Mouse (Mus musculus): ENCODE data around the gene Tle6. TPM values are rescaled to one million over a fixed set of nuclear protein-coding genes. Genes with fewer than 3 reads are reported as not detected.

Gene Tle6
- polyA plus RNA-seq, 1 experiment from 2014 or later, result 7.3 TPM

DNA sequence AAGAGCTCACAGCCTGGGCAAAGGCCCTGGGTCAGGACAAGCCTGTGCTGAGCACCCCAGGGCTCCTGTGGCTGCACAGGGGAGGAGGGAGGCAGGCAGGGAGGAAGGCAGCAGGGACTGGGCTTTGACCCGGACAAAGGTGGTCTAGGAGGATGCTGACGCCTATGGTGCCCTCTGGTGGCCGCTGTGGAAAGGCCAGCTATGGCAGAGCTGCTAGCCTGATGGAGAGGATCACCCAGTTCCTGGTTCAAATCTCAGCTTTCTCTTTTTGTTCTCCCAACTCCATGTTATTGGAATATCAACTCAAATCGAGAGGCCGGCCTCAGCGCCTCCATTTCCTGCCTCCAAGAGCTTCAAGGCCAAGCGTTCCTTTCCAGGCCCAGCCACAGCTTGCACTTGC lies 50.6 kb downstream of the Tle6 start:
- no peak overlapping the region for H3K4me2 ChIP-seq (ENCODE audit: low read length)
- peak; percentile 88 for TF ChIP-seq CTCF (IDR thresholded peaks at IDR 0.05; ENCODE audit: low read depth)
- 12% methylated on average over 7 of the region's 7 CpGs for WGBS
- H3K27me3 ChIP-seq (ENCODE audit: insufficient read depth, low read length), result no peaks in the 10 kb centered on the region
- no peaks in the 10 kb centered on the region for H3K4me1 ChIP-seq (replicated peaks; ENCODE audit: insufficient read depth, low read length)
- H3K27ac ChIP-seq, result no peak overlapping the region
- H3K4me3 ChIP-seq (replicated peaks; ENCODE audit: low read depth, low read length), result no peak overlapping the region
- H3K9me3 ChIP-seq (replicated peaks; ENCODE audit: low read length), result no peaks in the 10 kb centered on the region
- DNase-seq (ENCODE audit: low spot score), result peak; percentile 77
- H3K36me3 ChIP-seq (ENCODE audit: insufficient read depth, low read length), result no peaks in the 10 kb centered on the region
- ATAC-seq (replicated peaks; ENCODE audit: low FRiP score, low read depth), result no peak
- H3K9ac ChIP-seq (ENCODE audit: low read depth, low read length), result no peak overlapping the region

GRCm38 (mm10) chr10:81548944-81549343 lies 51.9 kb downstream of the Tle6 start:
- DNase-seq (ENCODE audit: low spot score) (no peak), ATAC-seq (replicated peaks; ENCODE audit: low FRiP score, low read depth) (no peak)
- Histone ChIP-seq H3K36me3 (ENCODE audit: insufficient read depth, low read length) (no peaks in the 10 kb centered on the region), H3K9ac (ENCODE audit: low read depth, low read length) (no peak overlapping the region), H3K4me1 (replicated peaks; ENCODE audit: insufficient read depth, low read length) (peaks cover 4% of the 10 kb centered on the region; the same call in 1 of the 2 replicates), H3K4me2 (ENCODE audit: low read length) (no peak overlapping the region), H3K9me3 (replicated peaks; ENCODE audit: low read length) (no peaks in the 10 kb centered on the region), H3K27ac (no peak overlapping the region), H3K4me3 (replicated peaks; ENCODE audit: low read depth, low read length) (no peak overlapping the region), H3K27me3 (ENCODE audit: insufficient read depth, low read length) (no peaks in the 10 kb centered on the region)
- WGBS, result 62% methylated on average over 5 of the region's 5 CpGs
- TF ChIP-seq CTCF (IDR thresholded peaks at IDR 0.05; ENCODE audit: low read depth), result no peak

DNA sequence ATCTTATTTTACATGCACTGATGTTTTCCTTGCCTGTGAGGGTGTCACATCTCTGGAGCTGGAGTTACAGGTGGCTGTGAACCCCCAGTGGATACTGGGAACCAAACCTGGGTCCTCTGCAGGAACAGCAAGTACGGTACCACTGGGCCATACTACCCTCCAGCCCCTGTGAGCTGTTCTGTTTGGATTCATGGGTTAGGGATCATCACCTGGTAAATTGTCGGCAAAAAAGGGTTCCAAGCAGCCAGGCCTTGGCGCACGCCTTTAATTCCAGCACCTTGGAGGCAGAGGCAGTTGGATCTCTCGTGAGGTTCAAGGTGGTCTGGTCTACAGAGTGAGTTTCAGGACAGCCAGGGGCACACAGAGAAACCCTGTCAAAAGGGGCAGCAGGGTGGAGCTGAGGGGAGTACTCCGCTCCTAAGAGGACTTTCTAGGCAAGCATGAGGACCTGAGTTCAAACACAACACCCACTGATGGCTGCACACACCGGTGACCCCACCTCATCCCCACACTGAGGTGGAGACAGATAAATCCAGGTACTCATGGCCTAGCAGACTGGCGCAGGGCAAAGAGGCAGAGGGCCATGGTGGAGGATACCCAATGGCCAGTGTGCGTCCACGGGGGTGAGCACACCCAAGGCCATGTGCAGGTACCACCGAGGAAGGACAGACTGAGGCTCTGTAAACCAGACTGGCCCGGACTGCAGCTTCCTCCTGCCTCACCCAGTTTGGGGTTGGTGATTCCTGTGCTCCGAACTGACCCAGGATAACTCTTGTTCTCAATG lies 53.9 kb downstream of the Tle6 start:
- Histone ChIP-seq H3K4me3 (replicated peaks; ENCODE audit: low read depth, low read length) (no peak overlapping the region), H3K4me1 (replicated peaks; ENCODE audit: insufficient read depth, low read length) (peaks cover 24% of the 10 kb centered on the region), H3K36me3 (ENCODE audit: insufficient read depth, low read length) (no peaks in the 10 kb centered on the region), H3K4me2 (ENCODE audit: low read length) (no peak overlapping the region), H3K27me3 (ENCODE audit: insufficient read depth, low read length) (no peaks in the 10 kb centered on the region), H3K9ac (ENCODE audit: low read depth, low read length) (no peak overlapping the region), H3K9me3 (replicated peaks; ENCODE audit: low read length) (no peaks in the 10 kb centered on the region), H3K27ac (no peak overlapping the region)
- WGBS, result 94% methylated on average over 13 of the region's 13 CpGs
- TF ChIP-seq CTCF (IDR thresholded peaks at IDR 0.05; ENCODE audit: low read depth), result no peak
- DNase-seq (ENCODE audit: low spot score) (no peak), ATAC-seq (replicated peaks; ENCODE audit: low FRiP score, low read depth) (no peak)

GRCm38 (mm10) chr10:81546332-81546731 lies 54.5 kb downstream of the Tle6 start:
- WGBS, result 83% methylated on average over 5 of the region's 5 CpGs
- TF ChIP-seq CTCF (IDR thresholded peaks at IDR 0.05; ENCODE audit: low read depth), result no peak
- Histone ChIP-seq H3K27ac (no peak overlapping the region), H3K4me1 (replicated peaks; ENCODE audit: insufficient read depth, low read length) (peaks cover 30% of the 10 kb centered on the region), H3K9me3 (replicated peaks; ENCODE audit: low read length) (no peaks in the 10 kb centered on the region), H3K27me3 (ENCODE audit: insufficient read depth, low read length) (no peaks in the 10 kb centered on the region), H3K36me3 (ENCODE audit: insufficient read depth, low read length) (no peaks in the 10 kb centered on the region), H3K4me2 (ENCODE audit: low read length) (no peak overlapping the region), H3K4me3 (replicated peaks; ENCODE audit: low read depth, low read length) (no peak overlapping the region), H3K9ac (ENCODE audit: low read depth, low read length) (no peak overlapping the region)
- ATAC-seq (replicated peaks; ENCODE audit: low FRiP score, low read depth) (no peak), DNase-seq (ENCODE audit: low spot score) (no peak)

- Histone ChIP-seq H3K27ac (peak within 1 kb of the TSS; percentile 73), H3K4me3 (replicated peaks; ENCODE audit: low read depth, low read length) (peak within 1 kb of the TSS; percentile 86), H3K4me2 (ENCODE audit: low read length) (peak within 1 kb of the TSS; percentile 98), H3K9ac (ENCODE audit: low read depth, low read length) (peak within 1 kb of the TSS; percentile 93), H3K27me3 (ENCODE audit: insufficient read depth, low read length) (no peaks in the 10 kb centered on the region), H3K9me3 (replicated peaks; ENCODE audit: low read length) (no peaks in the 10 kb centered on the region), H3K4me1 (replicated peaks; ENCODE audit: insufficient read depth, low read length) (peaks cover 31% of the 10 kb centered on the region), H3K36me3 (ENCODE audit: insufficient read depth, low read length) (no peaks in the 10 kb centered on the region)
- WGBS, result 1% methylated on average over 59 of the region's 59 CpGs
- peak; percentile 99 for DNase-seq (ENCODE audit: low spot score)
- TF ChIP-seq CTCF (IDR thresholded peaks at IDR 0.05; ENCODE audit: low read depth), result no peak
- peak; percentile 95 for ATAC-seq (replicated peaks; ENCODE audit: low FRiP score, low read depth)
These were observed 55.6 kb downstream of the Tle6 start, which contains the start of gene Gna11 for GRCm38 (mm10) chr10:81545161-81545747. Gna11 (minus strand) TSS chr10:81545190.

- Histone ChIP-seq H3K27me3 (ENCODE audit: insufficient read depth, low read length) (no peaks in the 10 kb centered on the region), H3K36me3 (ENCODE audit: insufficient read depth, low read length) (no peaks in the 10 kb centered on the region), H3K4me2 (ENCODE audit: low read length) (peak overlapping the region; percentile 98), H3K27ac (peak overlapping the region; percentile 73), H3K4me3 (replicated peaks; ENCODE audit: low read depth, low read length) (peak overlapping the region; percentile 86), H3K9me3 (replicated peaks; ENCODE audit: low read length) (no peaks in the 10 kb centered on the region), H3K9ac (ENCODE audit: low read depth, low read length) (peak overlapping the region; percentile 93), H3K4me1 (replicated peaks; ENCODE audit: insufficient read depth, low read length) (peaks cover 31% of the 10 kb centered on the region)
- TF ChIP-seq CTCF (IDR thresholded peaks at IDR 0.05; ENCODE audit: low read depth), result no peak
- under 1% methylated on average over 82 of the region's 93 CpGs for WGBS
- ATAC-seq (replicated peaks; ENCODE audit: low FRiP score, low read depth), result peak; percentile 25
- DNase-seq (ENCODE audit: low spot score), result no peak
These were observed 56.3 kb downstream of the Tle6 start for GRCm38 (mm10) chr10:81544296-81545160.

Measured in kidney, postnatal 0 days (tissue).